Comparison of ENCODE assay signal across 8 mouse cellular contexts in genomic region chr11:86357984-86358528, GRCm38 (mm10). TPM values are rescaled to one million over a fixed set of nuclear protein-coding genes. Genes with fewer than 3 reads are reported as not detected.
A peak's percentile ranks its signal among the peaks of the same experiment; 100 is the strongest.
DNase-seq lines count a peak whose midpoint lies in the region; ATAC-seq and TF ChIP-seq lines count a peak whose summit lies in the region.

No protein-coding gene starts in this region.

- in situ Hi-C loops in ES-E14 (cut with MboI; ENCODE audit: low sequenced_read_pairs in 2 of 2, unreplicated experiment in 2 of 2) = no loop called here

- peak overlapping the region; percentile 96 to 97 for H3K4me3 ChIP-seq in ES-E14 (ENCODE audit: insufficient read depth in 1 of 2, low read depth in 1 of 2, low read length in 2 of 2, poor library complexity in 1 of 2, severe bottlenecking in 1 of 2)
- H3K4me3 ChIP-seq in forebrain, embryonic 16.5 days (replicated peaks; ENCODE audit: low read length) = peak overlapping the region; percentile 70
- peak overlapping the region; percentile 94 for H3K4me3 ChIP-seq in lung, embryonic 15.5 days

- peak; percentile 95 for ATAC-seq in forebrain, embryonic 16.5 days
- peak; percentile 97 for ATAC-seq in lung, embryonic 15.5 days (ENCODE audit: borderline replicate concordance, extremely low read depth, low FRiP score, low TSS enrichment)

- H3K27ac ChIP-seq in ES-E14 (ENCODE audit: insufficient read depth, low read depth, low read length, poor library complexity, severe bottlenecking) = peak overlapping the region; percentile 92
- H3K27ac ChIP-seq in forebrain, embryonic 16.5 days (ENCODE audit: low read length) = peak overlapping the region; percentile 97
- peak overlapping the region; percentile 99 for H3K27ac ChIP-seq in lung, embryonic 15.5 days

- peaks cover 3 to 4% of the 10 kb centered on the region in 2 experiments; a peak in 3 of 4 replicates for H3K4me1 ChIP-seq in ES-E14 (ENCODE audit: control insufficient read depth in 2 of 2, insufficient read depth in 2 of 2, low read length in 2 of 2, poor library complexity in 1 of 2)
- peaks cover 17% of the 10 kb centered on the region for H3K4me1 ChIP-seq in forebrain, embryonic 16.5 days (replicated peaks; ENCODE audit: control insufficient read depth, insufficient read depth, low read length)
- H3K4me1 ChIP-seq in lung, embryonic 15.5 days = peaks cover 24% of the 10 kb centered on the region

- peak; percentile 96 for DNase-seq in ES-E14 (ENCODE audit: low read depth, low spot score)
- DNase-seq in cerebellum, adult 11-12 months = peak; percentile 98
- DNase-seq in heart, postnatal 4 days = peak; percentile 99
- DNase-seq in layer of hippocampus, adult 8-10 months (ENCODE audit: low spot score in 2 of 2) = peak; percentile 97 to 98
- peak; percentile 98 for DNase-seq in ovary, adult 18-20 months (ENCODE audit: low spot score)
- DNase-seq in thymus, postnatal 0 days (ENCODE audit: low spot score) = peak; percentile 96

- H3K4me2 ChIP-seq in forebrain, embryonic 16.5 days (ENCODE audit: low read length) = peak overlapping the region; percentile 31; the same call in 1 of the 2 replicates
- H3K4me2 ChIP-seq in lung, embryonic 15.5 days = peak overlapping the region; percentile 73

- H3K9ac ChIP-seq in ES-E14 (ENCODE audit: insufficient read depth, low read depth, low read length, poor library complexity, severe bottlenecking) = peak overlapping the region; percentile 99
- peak overlapping the region; percentile 90 for H3K9ac ChIP-seq in forebrain, embryonic 16.5 days (replicated peaks; ENCODE audit: low read depth, low read length)
- peak overlapping the region; percentile 92 for H3K9ac ChIP-seq in lung, embryonic 15.5 days

- 1% methylated on average over 45 of the region's 45 CpGs for WGBS in forebrain, embryonic 16.5 days
- under 1% methylated on average over 45 of the region's 45 CpGs for WGBS in lung, embryonic 15.5 days

- no peaks in the 10 kb centered on the region for H3K9me3 ChIP-seq in ES-E14 (ENCODE audit: control insufficient read depth, insufficient read depth, low read depth, low read length)
- H3K9me3 ChIP-seq in forebrain, embryonic 16.5 days (ENCODE audit: control insufficient read depth, low read length) = no peaks in the 10 kb centered on the region
- H3K9me3 ChIP-seq in lung, embryonic 15.5 days = no peaks in the 10 kb centered on the region

- H3K36me3 ChIP-seq in ES-E14 (ENCODE audit: control insufficient read depth, insufficient read depth, low read length, poor library complexity, severe bottlenecking) = peaks cover 4% of the 10 kb centered on the region
- no peaks in the 10 kb centered on the region for H3K36me3 ChIP-seq in forebrain, embryonic 16.5 days (ENCODE audit: control insufficient read depth, insufficient read depth)
- peaks cover 5% of the 10 kb centered on the region; the same call in 1 of the 2 replicates for H3K36me3 ChIP-seq in lung, embryonic 15.5 days

- no peaks in the 10 kb centered on the region for H3K27me3 ChIP-seq in forebrain, embryonic 16.5 days (replicated peaks; ENCODE audit: control insufficient read depth, insufficient read depth, low read length)
- no peaks in the 10 kb centered on the region for H3K27me3 ChIP-seq in lung, embryonic 15.5 days

TF ChIP-seq in ES-E14, 5 proteins besides CTCF, POLR2A, EP300 and RAD21:
- TF ChIP-seq CHD2 (IDR thresholded peaks at IDR 0.05; ENCODE audit: low read depth, low read length) (peak; percentile 43; the same call in 1 of the 2 replicates), HCFC1 (IDR thresholded peaks at IDR 0.05; ENCODE audit: borderline replicate concordance, insufficient read depth, low read length) (no peak), MAFK (IDR thresholded peaks at IDR 0.05; ENCODE audit: insufficient read depth, low read depth, low read length) (no peak), ZNF384 (IDR thresholded peaks at IDR 0.05; ENCODE audit: low read depth, low read length) (no peak), ZC3H11A (IDR thresholded peaks at IDR 0.05; ENCODE audit: borderline replicate concordance, low read depth, low read length) (no peak)

RNA-seq across cellular contexts. Expression of gene Med13, which starts 0.7 kb away (rescaled TPM):
- 51.8 and 53.6 TPM in 2 replicates for total RNA-seq in ES-E14 (2012; rRNA removed)
- 13.2 and 15.2 TPM in 2 replicates for polyA plus RNA-seq in forebrain, embryonic 16.5 days (2015; fragmentation: Nextera tagmentation; extraction: Ambion mirVana)
- 10 to 100 TPM; 41.9 to 43.1 TPM for total RNA-seq in heart, postnatal 4 days (2021)
- 10 to 100 TPM; 49.1 to 85.1 (median 57.2) TPM for total RNA-seq in layer of hippocampus, adult 8-10 months (2022)
- polyA plus RNA-seq in lung, embryonic 15.5 days (2015; fragmentation: Nextera tagmentation; extraction: Ambion mirVana) = 7.5 and 8.2 TPM in 2 replicates
- polyA plus RNA-seq in thymus, postnatal 0 days (2015; fragmentation: Nextera tagmentation; extraction: Ambion mirVana) = 10.0 and 15.1 TPM in 2 replicates

Comparison
In these comparisons a context has a peak if more than half of its experiments do, and no peak if none do; other contexts are left out.
1. Peak in every context shown above with its lines: DNase-seq, ATAC-seq, H3K4me3 ChIP-seq and H3K27ac ChIP-seq.